Mouse (Mus musculus): ENCODE results near the gene Atp6v0c.

- TF ChIP-seq CTCF (IDR thresholded peaks at IDR 0.05; ENCODE audit: borderline replicate concordance, extremely low read depth, insufficient read depth, insufficient read length) (no peak), POLR2A (IDR thresholded peaks at IDR 0.05; ENCODE audit: borderline replicate concordance, extremely low read depth, insufficient read depth, insufficient read length, poor library complexity, severe bottlenecking) (peak; percentile 90)
Measured at GRCm38 (mm10) chr17:24141425-24141920, 28.0 kb downstream of the Atp6v0c start.

Measured in brain, embryonic 14.5 days (tissue).